Mouse (Mus musculus) spleen, postnatal 14 days (tissue): ENCODE results near the gene Hephl1.
"Not testable (repeated sequence)": the region's sequence is repeated elsewhere in the genome, so short reads cannot be mapped to it uniquely, and the experiment has no call there.

Experiments used
- DNase-seq, 2 experiments: peaks; one replicate each; pipeline ENCODE4 v3.0.0; 2021 to 2022; ENCODE audit warnings: low spot score in 2 of 2

Hephl1 gene

GRCm38 (mm10) chr9:15112008-15112407 is at the start of gene Hephl1:
TSS of gene Hephl1 (minus strand) at chr9:15112108.
- DNase-seq = no peak

GRCm38 (mm10) chr9:15149246-15149926 is 37.5 kb upstream of the Hephl1 start:
- no peak for DNase-seq

DNA sequence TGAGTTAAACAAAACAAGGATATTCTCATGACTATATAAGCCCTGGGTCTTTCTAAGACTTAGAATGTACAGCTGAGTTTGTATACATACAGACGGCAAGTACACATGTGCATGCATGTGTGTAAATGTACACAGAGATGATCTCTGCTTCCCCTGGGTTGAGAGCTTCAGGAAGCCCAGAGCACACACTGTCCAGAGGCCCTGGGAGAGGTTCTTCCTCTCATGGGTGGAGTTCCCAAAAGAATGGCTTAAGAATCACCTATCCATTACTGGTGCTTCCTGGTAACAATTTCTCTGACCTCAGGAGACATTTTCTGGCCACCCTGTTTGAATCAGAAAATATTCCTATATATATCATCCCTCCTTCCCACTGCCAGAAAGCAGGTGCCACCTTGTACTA is 28.6 kb upstream of the Hephl1 start:
- no peak for DNase-seq

DNA sequence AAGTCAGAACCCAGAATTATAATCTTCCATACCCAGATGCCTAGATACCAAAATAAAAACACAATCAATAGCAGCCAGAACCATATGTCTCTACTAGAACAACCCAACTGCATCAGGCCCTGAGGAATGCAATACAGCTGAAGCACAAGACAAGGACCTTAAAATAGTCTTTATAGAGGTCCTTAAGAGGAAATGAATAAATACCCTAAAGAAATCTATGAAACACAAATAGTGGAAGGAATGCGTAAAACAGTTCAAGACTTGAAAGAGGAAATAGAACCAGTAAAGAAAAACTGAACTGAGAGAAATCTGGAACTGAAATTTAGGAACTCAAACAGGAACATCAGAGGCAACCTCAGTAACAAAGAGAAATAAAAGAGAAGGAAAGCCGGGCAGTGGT is 14.0 kb upstream of the Hephl1 start:
- no peak for DNase-seq

DNA sequence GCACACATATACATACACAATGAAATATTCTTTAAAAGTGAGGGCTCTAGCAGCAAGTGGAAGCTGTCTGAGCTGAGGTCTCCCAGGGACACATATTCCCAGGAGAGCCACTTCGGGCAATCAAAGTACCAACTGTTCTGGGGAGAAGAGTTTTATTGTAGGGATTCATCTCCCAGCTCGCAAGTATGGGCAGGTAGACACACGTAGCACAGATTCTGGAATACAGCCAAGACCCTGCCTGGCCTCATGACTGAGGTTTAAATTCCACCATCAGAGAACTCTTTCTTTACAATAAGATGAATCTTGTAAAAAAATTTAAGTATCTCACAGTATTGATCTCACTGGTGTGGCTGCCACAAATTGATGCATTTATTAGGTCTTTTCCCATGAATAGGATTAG is 10.5 kb upstream of the Hephl1 start:
- no peak for DNase-seq

DNA sequence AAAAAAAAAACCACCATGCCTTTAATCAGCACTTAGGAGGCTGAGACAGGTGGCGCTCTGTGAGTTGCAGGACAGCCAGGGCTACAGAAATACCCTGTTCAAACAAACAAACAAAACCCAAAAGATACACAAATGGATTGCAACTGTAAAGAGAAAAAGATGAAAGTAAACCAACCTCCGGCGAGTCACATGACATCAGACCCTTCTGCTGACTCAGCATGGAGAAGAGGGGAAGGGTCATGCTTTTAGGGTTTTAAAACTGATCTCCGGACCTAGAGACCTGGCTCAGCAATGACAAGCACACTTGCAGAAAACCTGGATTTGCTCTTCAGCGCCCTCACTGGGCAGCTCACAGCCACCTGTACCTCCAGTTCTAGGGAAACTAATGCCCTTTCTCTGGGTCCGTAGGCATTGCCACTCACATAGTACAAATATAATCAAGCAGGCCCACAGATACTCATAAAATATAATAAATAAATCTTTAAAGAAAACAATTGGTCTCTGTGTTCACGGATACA is 9.0 kb upstream of the Hephl1 start:
- DNase-seq = no peak

DNA sequence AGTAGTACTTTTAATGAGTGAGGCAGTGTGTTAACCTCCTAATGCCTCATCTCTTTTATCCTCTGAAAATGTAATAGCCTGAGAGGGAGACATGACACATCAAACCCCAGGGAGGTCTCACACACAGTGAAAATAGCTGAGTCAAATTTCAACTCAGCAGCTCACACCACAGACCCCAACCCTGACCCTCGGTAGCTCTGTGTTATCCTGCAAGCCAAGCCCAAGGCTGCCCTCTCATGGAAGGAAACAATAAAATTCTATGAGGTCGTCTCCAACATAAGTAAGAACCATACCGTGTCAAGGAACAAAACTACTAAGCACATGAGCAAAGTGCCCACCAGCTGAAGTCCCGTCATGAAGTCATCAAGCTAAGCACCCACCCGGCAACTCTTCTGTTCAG is 8.3 kb upstream of the Hephl1 start:
- no peak for DNase-seq

DNA sequence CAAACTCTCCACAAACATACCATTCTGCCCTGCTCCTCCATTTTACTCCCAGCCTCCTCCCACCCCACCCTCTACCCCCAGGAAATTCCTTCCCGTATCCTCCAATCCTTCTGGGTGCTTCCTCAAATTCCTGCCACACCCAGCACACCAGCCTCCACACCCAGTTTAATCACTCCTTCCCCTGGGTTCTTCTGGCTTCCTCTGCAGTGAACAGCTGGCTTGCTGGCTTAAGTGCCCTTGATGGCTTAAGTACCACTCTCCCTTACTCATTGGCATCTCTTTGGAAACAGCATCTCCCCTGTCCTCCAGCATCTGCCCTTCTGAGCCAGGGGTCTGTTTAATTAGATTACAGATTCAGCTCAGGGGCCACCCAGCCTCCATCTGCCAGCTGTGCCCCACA is 7.6 kb upstream of the Hephl1 start:
- DNase-seq = no peak

GRCm38 (mm10) chr9:15116165-15116564 is 4.3 kb upstream of the Hephl1 start:
- DNase-seq = no peak

DNA sequence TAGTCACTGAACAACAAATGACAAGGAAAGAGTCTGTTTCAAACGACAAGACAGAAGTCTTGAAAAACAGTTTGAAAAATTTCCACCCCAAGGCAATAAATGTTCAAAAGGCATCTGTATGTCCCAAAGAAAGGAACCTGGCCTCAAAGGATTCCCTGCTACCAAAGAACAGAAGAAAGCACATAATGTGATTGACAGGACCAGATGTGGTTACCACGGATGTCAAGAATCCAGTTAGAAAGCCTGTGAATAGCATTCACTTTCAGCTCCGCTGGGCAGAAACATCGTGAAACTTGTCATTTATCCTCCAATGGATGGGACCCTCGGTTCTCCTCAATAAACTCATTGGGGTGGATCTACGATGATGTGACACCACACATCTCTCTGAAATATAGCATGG is 2.2 kb upstream of the Hephl1 start:
- no peak for DNase-seq

DNA sequence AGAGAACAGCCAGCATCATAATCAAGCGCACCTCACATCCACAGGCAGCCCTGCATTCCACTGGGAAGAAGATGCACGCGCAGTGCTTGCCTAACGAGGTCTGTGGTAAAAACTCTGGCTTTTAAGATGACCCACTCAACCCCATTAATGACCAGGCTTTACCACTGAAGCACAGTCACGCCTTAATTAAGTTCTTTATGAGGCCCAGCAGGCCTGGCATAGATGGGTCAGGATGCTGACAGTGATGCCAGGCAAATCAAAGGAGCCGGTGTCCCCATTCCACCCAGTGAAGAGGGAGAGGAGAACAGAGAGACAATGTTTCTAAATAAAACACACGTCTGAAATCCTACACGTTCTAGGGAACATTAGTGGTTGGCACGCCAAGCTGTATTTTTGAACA is 3.8 kb downstream of the Hephl1 start:
- no peak for DNase-seq

DNA sequence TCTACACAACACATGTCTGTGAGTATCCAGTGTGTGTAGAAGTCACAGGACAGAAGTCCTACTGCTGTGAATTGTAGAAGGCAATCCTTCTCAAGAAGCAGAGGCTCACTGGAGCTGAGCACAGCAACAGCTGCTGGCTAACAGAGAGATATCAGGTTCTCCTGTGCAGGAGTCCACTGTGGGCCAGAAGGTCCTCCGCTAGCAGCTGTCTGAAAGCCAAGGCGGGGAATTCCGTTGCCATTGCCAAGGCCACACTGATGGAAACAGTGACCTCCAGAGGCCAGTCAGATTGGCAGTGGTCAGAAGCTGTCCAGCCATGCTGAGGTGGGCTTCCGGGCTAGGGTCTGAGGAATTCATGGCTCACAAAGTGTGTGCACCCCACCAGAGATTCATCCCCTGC is 6.8 kb downstream of the Hephl1 start:
- no peak for DNase-seq

DNA sequence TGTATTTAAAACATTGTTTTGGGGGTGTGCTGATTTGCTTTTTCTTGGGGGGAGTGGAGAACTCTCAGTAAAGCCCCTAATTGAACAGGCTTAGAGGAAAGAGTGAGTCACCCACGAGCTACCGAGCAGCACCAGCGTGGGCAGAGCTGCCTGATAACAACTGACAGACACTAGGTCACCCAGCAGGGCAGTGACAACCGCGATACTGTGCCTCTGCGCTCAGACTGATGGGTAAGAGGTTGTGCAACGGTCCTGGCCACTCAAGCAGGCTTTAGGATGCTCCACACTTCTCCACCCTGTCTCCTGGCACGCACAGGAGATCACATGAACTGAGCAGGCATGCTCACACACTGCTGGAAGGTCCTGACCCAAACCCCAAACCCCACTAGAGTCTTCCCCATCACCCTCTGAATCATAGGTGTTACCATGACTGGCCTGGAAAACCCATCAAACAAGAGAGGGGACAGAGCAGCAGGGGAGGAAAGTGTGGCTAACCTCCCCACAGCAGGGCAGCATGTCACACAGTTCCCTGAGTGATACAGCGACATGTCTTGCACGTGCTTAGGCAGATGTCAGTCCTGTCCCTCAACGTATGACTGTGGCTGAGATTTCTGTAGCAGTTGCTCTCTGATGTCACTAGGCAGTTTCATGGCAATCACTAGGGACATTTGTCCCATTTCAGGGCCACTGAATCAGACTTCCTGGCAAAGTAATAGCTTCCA is 8.2 kb downstream of the Hephl1 start:
- DNase-seq = no peak

GRCm38 (mm10) chr9:15101531-15102161 is 10.3 kb downstream of the Hephl1 start:
- no peak for DNase-seq

- not testable (repeated sequence) for DNase-seq
These were observed 13.5 kb downstream of the Hephl1 start for GRCm38 (mm10) chr9:15098421-15098820.

DNA sequence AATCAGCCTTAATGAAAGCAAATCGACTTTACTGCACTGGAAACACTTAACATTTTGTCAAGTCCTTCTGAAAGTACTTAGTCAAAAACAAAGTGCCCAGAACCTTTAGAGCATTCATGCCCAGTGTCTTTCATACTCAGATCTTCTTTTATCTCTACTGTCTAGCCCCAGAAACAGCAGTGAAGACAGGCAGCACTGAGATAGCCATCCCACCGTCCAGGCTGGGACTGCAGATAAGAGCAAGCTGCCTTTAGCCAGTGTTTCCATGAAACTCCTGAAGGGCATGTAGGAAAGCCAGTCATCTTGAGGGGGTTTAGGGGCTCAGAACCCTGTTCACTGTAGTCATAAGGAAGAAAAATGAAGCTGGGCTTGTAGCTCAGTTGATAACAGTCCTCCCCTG is 14.7 kb downstream of the Hephl1 start:
- no peak for DNase-seq

GRCm38 (mm10) chr9:15096161-15096560 is 15.7 kb downstream of the Hephl1 start:
- DNase-seq = no peak

DNA sequence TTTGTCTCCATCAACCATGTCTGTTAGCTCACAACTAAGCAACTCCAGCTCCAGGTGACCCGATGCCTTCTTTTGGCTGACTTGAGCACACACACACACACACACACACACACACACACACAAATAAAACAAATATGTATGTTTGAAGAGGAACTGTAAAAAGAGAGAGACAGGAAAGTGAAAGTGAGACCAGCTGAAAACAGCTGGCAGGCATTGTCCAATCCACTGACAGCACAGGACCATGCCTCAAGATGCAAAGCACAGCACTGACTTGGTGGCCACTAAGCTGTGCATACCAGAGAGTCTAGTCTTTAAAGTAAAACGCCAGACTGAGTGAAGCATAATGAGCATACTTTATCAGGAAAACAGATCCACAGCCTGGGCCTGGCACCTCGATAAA is 16.7 kb downstream of the Hephl1 start:
- no peak for DNase-seq

DNA sequence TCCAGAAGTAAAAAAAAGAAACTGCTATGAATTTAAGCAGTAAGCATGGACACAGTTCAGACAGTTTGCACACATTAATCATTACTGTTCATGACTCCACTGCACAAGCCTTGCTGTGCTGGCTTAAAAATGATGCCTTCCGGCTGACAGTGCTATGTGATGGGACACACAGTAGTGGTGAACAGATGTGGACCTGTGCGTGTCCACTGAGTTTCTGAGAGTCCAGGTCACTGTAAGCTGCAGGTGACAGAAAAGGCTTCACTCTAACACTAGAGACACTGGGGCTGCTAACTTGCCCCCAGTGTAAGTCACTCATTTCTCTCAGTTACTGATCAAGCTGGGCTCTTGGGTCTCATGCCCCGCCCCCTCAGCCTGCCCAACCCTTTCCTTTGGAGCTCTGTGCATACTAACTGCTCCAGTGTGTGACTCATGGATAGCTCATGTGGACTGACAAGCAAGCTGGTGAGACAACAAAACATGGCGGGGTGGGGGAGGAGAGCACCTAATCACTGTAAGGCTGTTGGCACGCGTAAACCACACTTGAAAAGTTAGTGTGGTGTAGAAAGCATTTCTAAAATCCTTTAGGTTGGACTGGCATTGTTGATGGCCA is 43.1 kb downstream of the Hephl1 start:
- DNase-seq = no peak

DNA sequence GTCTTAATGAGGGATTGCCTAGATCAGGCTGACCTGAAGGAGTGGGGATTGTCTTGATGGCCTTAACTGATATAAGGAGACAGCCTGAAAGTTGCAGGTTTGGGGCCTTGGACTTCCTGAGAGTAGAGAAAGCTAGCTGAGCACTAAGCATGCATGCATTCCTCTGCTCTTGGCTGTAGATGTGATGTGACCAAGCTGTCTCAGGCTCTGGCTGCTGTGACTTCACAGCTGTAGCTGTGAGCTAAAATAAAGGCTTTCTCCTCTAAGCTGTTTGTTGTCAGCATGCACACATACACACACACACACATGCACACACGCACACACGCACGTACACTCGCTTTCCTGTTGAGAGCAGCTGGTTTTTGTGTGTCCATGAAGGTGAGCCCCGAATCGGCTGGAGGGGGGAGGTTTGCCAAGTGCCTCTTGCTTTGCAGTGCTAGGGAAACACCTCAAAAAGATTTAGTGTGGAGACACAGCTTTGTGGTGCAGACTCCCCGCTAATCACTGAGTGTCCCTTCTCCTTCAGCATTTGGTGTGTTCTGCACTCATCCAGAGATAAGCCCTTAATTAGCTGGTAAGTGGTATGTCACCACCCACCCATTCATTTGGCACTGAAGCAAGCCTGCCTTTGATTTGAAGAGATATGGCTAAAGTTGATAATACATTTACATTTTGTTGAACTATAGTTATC is 43.8 kb downstream of the Hephl1 start:
- no peak for DNase-seq

DNA sequence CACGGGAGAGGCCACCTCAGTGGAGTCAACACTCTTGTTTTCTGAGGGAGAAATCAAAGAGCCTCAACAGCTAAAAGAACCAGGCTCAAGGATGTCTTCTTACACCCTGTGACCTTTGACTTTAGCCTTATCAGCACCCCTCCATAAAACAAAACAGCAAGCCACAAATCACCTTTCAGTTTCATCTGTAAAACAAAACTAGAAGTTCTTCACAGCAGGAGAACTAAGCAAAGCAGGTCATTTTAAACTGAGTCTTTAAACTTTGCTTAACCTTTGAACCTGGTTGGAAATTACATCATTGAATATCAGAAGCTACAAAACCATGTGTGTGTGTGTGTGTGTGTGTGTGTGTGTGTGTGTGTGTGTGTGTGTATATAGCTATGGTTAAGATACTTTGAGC is 47.7 kb downstream of the Hephl1 start:
- no peak for DNase-seq

DNA sequence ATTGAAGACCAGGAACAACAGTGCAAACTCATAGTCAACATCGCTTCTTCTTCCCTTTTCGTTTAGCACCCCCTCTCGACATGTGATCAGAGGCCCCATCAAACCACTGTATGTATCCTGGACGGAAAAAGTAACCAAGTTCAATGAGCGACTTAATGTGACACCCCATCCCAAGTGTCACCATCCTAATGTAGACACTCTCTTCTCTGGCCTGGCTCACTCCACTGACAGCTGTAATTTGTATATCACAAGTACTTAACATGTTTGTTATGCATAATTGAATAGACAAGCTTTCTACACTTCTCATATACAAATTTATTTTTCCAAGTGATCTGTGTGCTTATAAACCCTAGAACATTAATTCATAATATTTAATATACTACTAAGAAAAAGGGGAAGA is 51.1 kb downstream of the Hephl1 start:
- DNase-seq = no peak
